Mouse (Mus musculus) left cerebral cortex, postnatal 10 days (tissue): ENCODE results near the gene Fnbp1l. TPM values are rescaled to one million over a fixed set of nuclear protein-coding genes. Genes with fewer than 3 reads are reported as not detected.
A peak's percentile ranks its signal among the peaks of the same experiment; 100 is the strongest.

Source experiments
- DNase-seq, 2 experiments: peaks; one replicate each; pipeline ENCODE4 v3.0.0; 2021 to 2022; ENCODE audit warnings: low spot score in 2 of 2, mixed read lengths in 1 of 2; ENCODE audit errors: extremely low spot score in 1 of 2
- intact Hi-C: fragments of 180-260 bp; cut with DNase I; formaldehyde crosslinking; loops from one replicate; pipeline ENCODE4 v1.15.1; 2025
- microRNA-seq: library from miRNA; unstranded; fragments of <30 nt; microRNA quantifications from one replicate; pipeline ENCODE4 v1.2.0, GENCODE M21; 2022
- total RNA-seq, 2 experiments: library from RNA; stranded (reverse); gene quantifications; 2 replicates each; pipeline ENCODE4 v1.2.3; 2021

Fnbp1l gene
- total RNA-seq, 2 experiments from 2014 or later: 248 to 269 TPM

- DNase-seq: no peak
- intact Hi-C loops: no loop called here
Observed at GRCm38 (mm10) chr3:122510240-122510750, 109.2 kb downstream of the Fnbp1l start.

- DNase-seq: peak in 1 of 2 experiments; percentile 74
- intact Hi-C loops: no loop called here
Observed at GRCm38 (mm10) chr3:122509534-122510239, 109.8 kb downstream of the Fnbp1l start.

GRCm38 (mm10) chr3:122509084-122509483 is 110.4 kb downstream of the Fnbp1l start:
- intact Hi-C loops: no loop called here
- DNase-seq: peak; percentile 50 to 81

- intact Hi-C loops: no loop called here
- DNase-seq: no peak
Observed at GRCm38 (mm10) chr3:122507826-122508225, 111.7 kb downstream of the Fnbp1l start.

- intact Hi-C loops: no loop called here
- peak in 1 of 2 experiments; percentile 74 for DNase-seq
Observed at GRCm38 (mm10) chr3:122506343-122506916, 113.1 kb downstream of the Fnbp1l start.

GRCm38 (mm10) chr3:122500929-122501328 is 118.6 kb downstream of the Fnbp1l start:
- no peak for DNase-seq
- intact Hi-C loops: no loop called here

- intact Hi-C loops: no loop called here
- no peak for DNase-seq
Observed at GRCm38 (mm10) chr3:122499647-122500046, 119.9 kb downstream of the Fnbp1l start.

- intact Hi-C loops: no loop called here
Observed at GRCm38 (mm10) chr3:122498528-122498927, 121.0 kb downstream of the Fnbp1l start.

GRCm38 (mm10) chr3:122497871-122498270 is 121.6 kb downstream of the Fnbp1l start:
- no peak for DNase-seq
- intact Hi-C loops: no loop called here

More at GRCm38 (mm10) chr3:122498528-122498927, 121.0 kb downstream of the Fnbp1l start:
- no peak for DNase-seq

GRCm38 (mm10) chr3:122494764-122495163 is 124.8 kb downstream of the Fnbp1l start:
- intact Hi-C loops: no loop called here
- no peak for DNase-seq

GRCm38 (mm10) chr3:122492872-122493615 is 126.5 kb downstream of the Fnbp1l start:
- no peak for DNase-seq
- intact Hi-C loops: no loop called here

GRCm38 (mm10) chr3:122492006-122492405 is 127.5 kb downstream of the Fnbp1l start:
- intact Hi-C loops: no loop called here
- no peak for DNase-seq

GRCm38 (mm10) chr3:122490574-122490973 is 128.9 kb downstream of the Fnbp1l start:
- DNase-seq: no peak
- intact Hi-C loops: no loop called here

Small RNA genes lying within 50 kb of the gene (microRNA-seq; reads per million reads assigned to microRNA genes)
- not detected for gene Mir7657

Other genes starting within 250 kb of the Fnbp1l start
- gene Pde5a, start 109.2 kb upstream of the Fnbp1l start, total RNA-seq: 10 to 100 TPM in 1 of 2 experiments, 1 to 10 TPM in 1; 8.9 to 14.3 TPM